Mouse (Mus musculus) testis, postnatal 10 days (tissue): ENCODE measurements around the gene Selenbp1.
"Not testable (repeated sequence)": the region's sequence is repeated elsewhere in the genome, so short reads cannot be mapped to it uniquely, and the experiment has no call there.

Experiments used
- DNase-seq: peaks from one replicate; pipeline ENCODE4 v3.0.0; 2021; ENCODE audit warnings: low spot score

Selenbp1 gene

GRCm38 (mm10) chr3:94933604-94934003, 748 bp downstream of the Selenbp1 start:
- not testable (repeated sequence) for DNase-seq

DNA sequence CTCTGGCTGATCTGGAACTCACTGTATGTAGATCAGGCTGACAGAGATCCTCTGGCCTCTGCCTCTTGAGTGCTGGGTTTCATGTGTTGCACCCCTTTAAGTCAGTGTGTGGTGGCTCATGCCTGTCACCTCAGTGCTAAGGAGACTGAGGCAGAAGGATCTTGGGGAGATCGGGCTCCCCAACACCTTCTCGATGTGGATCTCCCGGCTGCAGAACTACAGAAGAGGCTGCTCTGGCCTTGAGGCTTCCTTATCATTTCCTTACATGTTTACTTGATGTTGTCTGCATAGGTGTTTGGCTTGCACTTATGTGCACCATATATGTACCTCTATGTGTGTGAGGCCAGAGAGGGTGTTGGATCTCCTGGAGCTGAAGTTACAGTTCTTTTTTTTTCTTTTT, 1.7 kb downstream of the Selenbp1 start:
- DNase-seq = not testable (repeated sequence)

DNA sequence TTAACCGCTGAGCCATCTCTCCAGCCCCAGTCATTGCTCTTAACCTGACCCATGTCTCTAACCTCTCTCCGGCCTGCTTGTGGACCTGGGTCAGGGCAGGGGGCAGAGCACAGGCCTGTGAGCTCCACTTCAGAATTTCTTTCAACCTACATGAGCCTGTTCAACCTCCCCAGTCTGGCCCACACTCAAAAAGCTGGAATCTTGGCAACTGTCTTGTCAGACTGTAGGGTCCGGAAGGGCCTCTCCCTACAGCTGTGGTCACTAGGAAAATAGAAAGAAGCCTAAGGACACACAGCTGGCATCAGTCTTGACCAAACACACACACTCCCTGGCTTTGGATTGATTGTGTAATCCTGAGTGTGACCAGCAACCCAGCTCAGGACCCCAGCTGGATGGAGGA, 2.5 kb downstream of the Selenbp1 start:
- peak; percentile 68 for DNase-seq

DNA sequence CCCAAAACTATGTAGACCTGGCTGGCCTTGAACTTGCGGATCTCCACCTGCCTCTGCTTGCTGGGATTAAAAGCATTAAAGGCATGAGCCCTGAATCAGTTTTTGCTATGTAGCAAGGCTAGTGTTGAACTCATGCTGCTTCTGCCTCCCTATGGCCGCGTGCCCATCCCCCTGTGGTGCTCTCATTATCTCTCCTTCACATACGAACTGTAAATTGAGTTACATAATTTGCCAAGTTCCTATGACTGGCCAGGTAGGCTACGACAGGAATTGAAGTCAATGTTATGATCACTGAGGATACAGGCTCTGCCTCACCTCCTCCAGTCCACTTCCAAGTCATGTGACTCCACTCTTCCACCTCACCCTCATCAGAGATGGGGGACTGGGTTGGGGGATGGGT, 3.3 kb downstream of the Selenbp1 start:
- DNase-seq = not testable (repeated sequence)

DNA sequence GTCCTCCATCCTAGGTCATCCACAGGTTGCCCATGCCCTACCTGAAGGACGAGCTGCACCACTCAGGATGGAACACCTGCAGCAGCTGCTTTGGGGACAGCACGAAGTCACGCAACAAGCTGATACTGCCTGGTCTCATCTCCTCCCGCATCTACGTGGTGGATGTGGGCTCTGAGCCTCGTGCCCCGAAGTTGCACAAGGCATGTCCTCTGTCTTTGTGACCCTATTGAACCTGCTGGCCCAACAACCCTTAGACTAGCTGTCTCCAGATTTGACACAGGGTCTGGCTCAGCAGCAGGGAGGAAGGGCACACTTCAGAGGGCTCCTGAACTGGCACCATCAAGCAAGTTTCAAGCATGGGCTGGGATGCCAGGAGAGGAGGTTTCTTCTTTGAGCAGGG, 4.3 kb downstream of the Selenbp1 start:
- not testable (repeated sequence) for DNase-seq

DNA sequence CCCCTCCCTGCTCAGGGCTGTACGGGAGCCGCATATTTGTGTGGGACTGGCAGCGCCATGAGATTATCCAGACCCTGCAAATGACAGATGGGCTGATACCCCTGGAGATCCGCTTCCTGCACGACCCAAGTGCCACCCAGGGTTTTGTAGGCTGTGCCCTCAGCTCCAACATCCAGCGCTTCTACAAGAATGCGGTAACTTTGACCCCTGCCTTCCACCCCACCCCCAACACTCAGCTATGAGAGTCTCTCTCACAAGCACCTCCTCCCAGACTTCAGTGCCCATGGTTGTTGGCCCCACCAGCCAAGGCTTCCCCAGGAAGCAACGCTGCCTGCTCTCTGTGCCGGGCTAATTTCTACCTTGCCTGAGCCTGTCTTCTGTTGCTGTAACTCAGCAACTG, 7.2 kb downstream of the Selenbp1 start:
- not testable (repeated sequence) for DNase-seq

- DNase-seq = not testable (repeated sequence)
These were observed 9.5 kb downstream of the Selenbp1 start for GRCm38 (mm10) chr3:94942211-94942967.

- DNase-seq = not testable (repeated sequence)
These were observed 10.8 kb downstream of the Selenbp1 start for GRCm38 (mm10) chr3:94943706-94944105.

- DNase-seq = no peak
These were observed 15.3 kb downstream of the Selenbp1 start for GRCm38 (mm10) chr3:94948066-94948614.

DNA sequence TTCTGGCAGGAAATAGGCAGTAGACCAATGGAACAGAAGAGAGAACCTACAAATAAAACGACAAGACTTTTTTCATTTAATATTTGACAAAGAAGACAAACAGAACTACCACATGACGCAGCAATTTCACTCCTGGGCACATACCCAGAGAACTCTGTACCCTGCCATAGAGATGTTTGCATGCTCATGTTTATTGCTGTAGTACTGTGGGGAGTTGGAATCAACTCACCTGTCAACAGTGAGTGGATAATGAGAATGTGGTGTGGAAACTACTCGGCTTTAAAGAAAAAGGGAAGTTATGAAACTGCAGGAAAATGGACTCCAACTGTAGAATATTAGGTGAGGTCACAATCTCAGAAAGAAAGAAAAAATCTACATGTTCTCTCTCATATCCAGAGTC, 16.8 kb downstream of the Selenbp1 start:
- DNase-seq = no peak

DNA sequence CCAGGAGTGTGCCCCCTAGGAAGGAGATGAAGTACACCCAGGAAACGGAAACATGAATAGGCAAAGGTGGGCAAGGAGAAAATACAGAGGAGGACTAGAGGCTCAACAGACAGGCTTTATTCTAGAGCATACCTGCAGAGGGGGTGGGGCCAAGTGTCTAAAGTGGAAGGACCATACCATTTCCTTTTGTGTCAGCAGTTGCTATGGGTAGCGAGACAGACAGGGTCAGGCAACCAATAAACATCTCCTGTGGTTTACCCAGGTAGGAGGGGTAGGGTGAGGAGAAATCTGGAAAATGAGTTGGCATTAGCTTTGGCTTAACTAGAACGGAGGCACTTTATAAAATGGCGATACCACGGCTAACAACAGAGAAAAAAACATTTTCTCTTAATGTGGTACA, 19.9 kb downstream of the Selenbp1 start:
- no peak for DNase-seq

DNA sequence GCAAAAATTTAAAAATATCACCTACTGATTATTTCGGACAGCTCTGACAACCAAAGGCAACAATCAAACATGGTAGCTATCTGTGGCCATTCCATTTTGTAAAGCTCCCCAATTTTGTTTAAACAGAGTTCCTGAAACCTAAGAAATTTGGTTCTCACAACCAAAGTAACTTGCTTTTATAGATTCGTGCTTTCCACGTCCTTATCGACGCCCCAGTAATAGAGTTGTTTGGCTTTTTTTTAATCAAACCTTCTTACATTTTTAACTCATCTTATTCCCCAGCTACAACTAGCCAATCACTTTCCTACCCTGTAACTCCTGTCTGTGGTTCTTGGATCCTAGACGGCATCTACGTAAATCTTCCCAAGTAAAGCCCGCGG, 20.5 kb downstream of the Selenbp1 start:
- DNase-seq = no peak

DNA sequence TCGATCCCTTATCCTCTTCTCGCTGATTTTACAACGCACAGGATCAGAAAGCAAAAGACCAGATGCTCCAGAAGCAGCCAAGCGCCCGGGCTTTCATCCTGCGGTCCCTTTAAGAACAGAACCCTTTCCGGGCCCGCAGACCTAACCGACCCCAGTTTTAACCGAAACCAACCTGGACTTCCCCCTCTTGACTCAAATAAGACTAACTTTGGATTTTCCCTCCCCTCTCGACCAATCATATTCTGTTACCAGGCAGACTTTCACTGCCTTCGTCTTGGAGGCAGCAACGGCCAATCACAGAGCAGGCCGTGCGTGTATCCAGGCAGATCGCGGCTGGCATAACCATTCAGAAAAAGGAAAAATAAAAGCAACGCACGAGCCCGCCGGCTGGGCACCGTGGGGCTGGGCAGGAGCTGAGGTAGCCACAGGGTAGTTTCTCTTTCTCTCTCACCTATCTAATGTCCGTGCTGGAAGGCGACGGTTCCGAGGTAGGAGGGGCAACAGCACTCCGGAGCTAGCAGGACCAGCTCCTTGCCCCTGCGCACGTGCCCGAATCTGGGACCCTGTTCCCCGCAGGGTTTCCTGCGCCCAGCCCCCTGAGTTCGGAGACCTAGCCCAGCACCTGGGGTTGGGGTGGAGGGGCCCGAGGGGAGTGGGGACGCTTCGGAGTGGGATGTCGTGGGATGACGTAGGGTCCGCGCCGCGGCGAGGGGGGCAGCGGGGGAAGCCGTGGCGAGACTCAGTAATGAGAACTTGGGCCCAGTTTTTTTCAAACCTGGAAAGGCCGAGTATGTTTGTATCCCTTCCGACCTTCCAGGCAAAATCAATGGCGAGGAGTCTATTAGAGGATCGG, 21.1 kb downstream of the Selenbp1 start, which contains the start of gene Rfx5:
Gene Rfx5 (plus strand): TSS at position 312 of the 853 bp plus-strand sequence.
- DNase-seq = peak; percentile 88

DNA sequence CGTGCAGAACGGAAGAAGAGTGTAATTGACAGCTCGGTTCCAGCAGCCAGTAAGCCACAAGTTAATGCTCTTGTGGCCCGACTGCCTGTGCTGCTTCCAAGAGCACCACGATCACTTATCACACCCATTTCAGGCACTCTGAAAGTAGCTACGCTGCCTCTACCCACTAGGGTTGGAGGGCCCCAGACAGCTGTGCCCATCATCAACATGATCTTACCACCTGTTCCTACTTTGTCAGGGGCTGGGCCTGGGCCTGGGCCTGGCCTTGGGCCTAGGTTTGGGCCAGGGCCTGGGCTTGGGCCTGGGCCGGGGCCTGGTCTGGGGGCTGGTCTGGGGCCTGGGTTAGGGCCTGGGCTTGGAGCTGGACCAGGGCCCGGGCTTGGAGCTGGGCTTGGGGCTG, 25.4 kb downstream of the Selenbp1 start:
- DNase-seq = no peak

- DNase-seq = no peak
These were observed 27.0 kb downstream of the Selenbp1 start for GRCm38 (mm10) chr3:94959871-94960270.

DNA sequence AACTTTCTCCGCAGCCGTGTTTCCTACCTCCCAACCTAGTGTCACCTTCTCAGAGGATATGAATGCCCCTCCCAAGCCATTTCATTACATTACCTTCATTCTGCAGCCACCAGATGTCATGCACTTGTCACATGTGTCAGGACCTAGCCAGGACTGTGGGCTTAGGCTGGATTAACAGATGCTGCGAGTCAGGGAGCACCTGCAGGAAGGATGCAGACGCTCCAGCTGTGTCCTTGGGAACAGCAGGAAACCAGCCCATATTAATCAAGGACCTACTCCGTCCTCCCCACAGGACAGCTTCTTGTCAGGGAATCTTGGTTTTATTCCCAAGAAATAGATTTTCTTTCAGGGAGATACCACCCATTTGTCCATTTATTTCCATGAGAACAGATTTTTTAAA, 27.5 kb downstream of the Selenbp1 start:
- no peak for DNase-seq

DNA sequence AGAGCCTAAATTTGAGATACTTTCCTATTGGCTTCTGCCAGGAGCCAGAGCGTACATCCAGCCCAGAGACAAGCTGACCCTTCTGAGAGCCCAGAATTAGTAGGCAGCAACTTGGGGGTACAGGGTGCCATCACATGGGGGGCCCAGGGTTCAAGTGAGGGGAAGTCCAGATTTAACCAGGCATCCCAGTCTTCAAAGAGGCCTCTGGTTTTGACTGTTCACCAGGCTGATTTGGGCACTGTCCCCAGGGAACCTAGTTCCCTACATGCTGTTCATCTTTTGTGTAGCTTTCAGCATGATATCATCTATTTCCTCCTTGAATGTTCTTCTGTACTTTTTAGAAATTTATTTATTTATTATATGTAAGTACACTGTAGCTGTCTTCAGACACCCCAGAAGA, 32.1 kb downstream of the Selenbp1 start:
- DNase-seq = no peak

GRCm38 (mm10) chr3:94965878-94966277, 33.0 kb downstream of the Selenbp1 start:
- DNase-seq = no peak

- no peak for DNase-seq
These were observed 39.7 kb downstream of the Selenbp1 start for GRCm38 (mm10) chr3:94972552-94972951.

GRCm38 (mm10) chr3:94973620-94974019, 40.8 kb downstream of the Selenbp1 start:
- no peak for DNase-seq

- no peak for DNase-seq
These were observed 41.2 kb downstream of the Selenbp1 start for GRCm38 (mm10) chr3:94974026-94974527.
